Mouse (Mus musculus): ENCODE measurements around the gene Thsd4.

DNA sequence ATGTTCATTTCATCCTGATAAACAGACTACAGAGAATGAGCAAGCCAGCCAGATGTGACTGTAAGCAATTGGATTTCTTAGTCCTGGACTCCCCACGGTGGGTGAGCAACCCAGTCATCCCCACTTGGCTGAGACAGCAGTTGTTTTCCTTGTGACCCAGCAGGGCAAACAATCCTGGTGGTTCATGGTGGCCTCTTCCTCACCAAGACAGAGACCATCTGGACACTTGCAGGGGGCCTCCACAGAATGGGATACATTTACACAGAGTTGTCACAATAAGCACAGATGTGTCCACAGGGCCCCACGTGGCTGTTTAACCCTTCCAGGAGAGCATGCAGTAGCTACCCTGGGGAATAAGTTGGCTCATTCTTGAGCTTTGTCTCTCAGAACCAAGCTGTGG is 123.8 kb downstream of the Thsd4 start:
- TF ChIP-seq POLR2A (IDR thresholded peaks at IDR 0.05; ENCODE audit: control insufficient read depth, extremely low read depth, insufficient read depth, low read length, poor library complexity) (no peak), CTCF (IDR thresholded peaks at IDR 0.05; ENCODE audit: borderline replicate concordance, control insufficient read depth, extremely low read depth, insufficient read depth, low read length, poor library complexity) (no peak)
